11 mouse cellular contexts compared by ENCODE assay signal in genomic region chr17:5083497-5083896, GRCm38 (mm10).
DNase-seq lines count a peak whose midpoint lies in the region; ATAC-seq and TF ChIP-seq lines count a peak whose summit lies in the region.
"Had no signal": no experiment of that assay in that cellular context is flagged by ENCODE, and none has a peak within 500 bp of the region (broad histone marks: within the 10 kb centered on the region; RNA-seq: fewer than 3 reads in every experiment).

No protein-coding gene starts in this region.

- H3K4me1 ChIP-seq in forebrain, embryonic 13.5 days: peaks cover 74% of the 10 kb centered on the region
- peaks cover 2% of the 10 kb centered on the region; the same call in 1 of the 2 replicates for H3K4me1 ChIP-seq in forebrain, embryonic 11.5 days (replicated peaks; ENCODE audit: control insufficient read depth, insufficient read depth, low read length)
- peaks cover 46% of the 10 kb centered on the region for H3K4me1 ChIP-seq in liver, postnatal 0 days (ENCODE audit: insufficient read depth)
- H3K4me1 ChIP-seq in liver, embryonic 11.5 days (replicated peaks; ENCODE audit: control insufficient read depth, insufficient read depth, low read length): peaks cover 54% of the 10 kb centered on the region
- H3K4me1 ChIP-seq in forebrain, embryonic 14.5 days (ENCODE audit: control insufficient read depth, insufficient read depth, low read length): peaks cover 39% of the 10 kb centered on the region
- peaks cover 61% of the 10 kb centered on the region for H3K4me1 ChIP-seq in neural tube, embryonic 14.5 days (ENCODE audit: control insufficient read depth, insufficient read depth, low read length)

- WGBS in forebrain, embryonic 13.5 days: 77% methylated on average over 3 of the region's 3 CpGs
- 87% methylated on average over 3 of the region's 3 CpGs for WGBS in forebrain, embryonic 11.5 days
- WGBS in liver, postnatal 0 days (ENCODE audit: insufficient replicate concordance): 76% methylated on average over 3 of the region's 3 CpGs
- WGBS in liver, embryonic 11.5 days: 77% methylated on average over 3 of the region's 3 CpGs
- WGBS in forebrain, embryonic 14.5 days: 77% methylated on average over 3 of the region's 3 CpGs
- 71% methylated on average over 3 of the region's 3 CpGs for WGBS in neural tube, embryonic 14.5 days

- TF ChIP-seq CTCF in liver, postnatal 0 days (IDR thresholded peaks at IDR 0.05; ENCODE audit: low read depth): no peak

- no peak for DNase-seq in forebrain, embryonic 11.5 days (ENCODE audit: low spot score)
- no peak for DNase-seq in liver, postnatal 0 days
- no peak for DNase-seq in liver, embryonic 11.5 days (ENCODE audit: low spot score)
- DNase-seq in forebrain, embryonic 14.5 days (ENCODE audit: low spot score): peak; percentile 57
- DNase-seq in heart, postnatal 4 days: no peak

- H3K36me3 ChIP-seq in forebrain, embryonic 13.5 days (ENCODE audit: poor library complexity, severe bottlenecking): no peaks in the 10 kb centered on the region
- H3K36me3 ChIP-seq in forebrain, embryonic 11.5 days (ENCODE audit: control insufficient read depth, insufficient read depth, low read length): no peaks in the 10 kb centered on the region
- no peaks in the 10 kb centered on the region for H3K36me3 ChIP-seq in liver, postnatal 0 days (replicated peaks; ENCODE audit: insufficient read depth, low read length)
- H3K36me3 ChIP-seq in liver, embryonic 11.5 days (ENCODE audit: control insufficient read depth, insufficient read depth, low read length): no peaks in the 10 kb centered on the region
- no peaks in the 10 kb centered on the region for H3K36me3 ChIP-seq in forebrain, embryonic 14.5 days (ENCODE audit: control insufficient read depth, insufficient read depth, low read length)
- H3K36me3 ChIP-seq in neural tube, embryonic 14.5 days (ENCODE audit: control insufficient read depth, insufficient read depth, low read length): no peaks in the 10 kb centered on the region

- H3K27ac ChIP-seq in forebrain, embryonic 13.5 days: peak overlapping the region; percentile 86
- no peak overlapping the region for H3K27ac ChIP-seq in forebrain, embryonic 11.5 days (ENCODE audit: low read depth, low read length)
- peak overlapping the region; percentile 46; the same call in 1 of the 2 replicates for H3K27ac ChIP-seq in liver, postnatal 0 days (ENCODE audit: low read depth)
- H3K27ac ChIP-seq in liver, embryonic 11.5 days (ENCODE audit: low read depth, low read length): no peak overlapping the region
- H3K27ac ChIP-seq in forebrain, embryonic 14.5 days (ENCODE audit: low read depth, low read length): peak overlapping the region; percentile 82
- H3K27ac ChIP-seq in neural tube, embryonic 14.5 days (ENCODE audit: low read depth, low read length): 0 out of 2 replicates have a peak overlapping the region, but pooled peaks have one; percentile 10
- H3K27ac ChIP-seq: kidney, postnatal 0 days had no signal

- no peak overlapping the region for H3K4me2 ChIP-seq in forebrain, embryonic 13.5 days
- no peak overlapping the region for H3K4me2 ChIP-seq in forebrain, embryonic 11.5 days (ENCODE audit: low read depth, low read length, severe bottlenecking)
- no peak overlapping the region for H3K4me2 ChIP-seq in liver, postnatal 0 days (ENCODE audit: low read depth, low read length)
- no peak overlapping the region for H3K4me2 ChIP-seq in liver, embryonic 11.5 days
- no peak overlapping the region for H3K4me2 ChIP-seq in forebrain, embryonic 14.5 days (ENCODE audit: low read length)
- no peak overlapping the region for H3K4me2 ChIP-seq in neural tube, embryonic 14.5 days (ENCODE audit: low read depth, low read length)

- TF ChIP-seq EP300 in liver, postnatal 0 days (IDR thresholded peaks at IDR 0.05; ENCODE audit: low read depth): no peak

- H3K4me3 ChIP-seq in forebrain, embryonic 13.5 days: no peak overlapping the region
- no peak overlapping the region for H3K4me3 ChIP-seq in forebrain, embryonic 11.5 days (ENCODE audit: low read depth, low read length)
- no peak overlapping the region for H3K4me3 ChIP-seq in liver, postnatal 0 days (ENCODE audit: low read depth, low read length)
- H3K4me3 ChIP-seq in liver, embryonic 11.5 days (ENCODE audit: low read depth, low read length): no peak overlapping the region
- no peak overlapping the region for H3K4me3 ChIP-seq in forebrain, embryonic 14.5 days (ENCODE audit: low read depth, low read length)
- H3K4me3 ChIP-seq in neural tube, embryonic 14.5 days (ENCODE audit: low read depth, low read length): no peak overlapping the region
- H3K4me3 ChIP-seq: erythroblast, embryonic 14.5 days had no signal

- H3K9me3 ChIP-seq in forebrain, embryonic 13.5 days (replicated peaks): no peaks in the 10 kb centered on the region
- no peaks in the 10 kb centered on the region for H3K9me3 ChIP-seq in forebrain, embryonic 11.5 days (ENCODE audit: control insufficient read depth, low read length)
- H3K9me3 ChIP-seq in liver, postnatal 0 days (ENCODE audit: low read length): no peaks in the 10 kb centered on the region
- H3K9me3 ChIP-seq in liver, embryonic 11.5 days (ENCODE audit: control insufficient read depth, low read length): no peaks in the 10 kb centered on the region
- H3K9me3 ChIP-seq in forebrain, embryonic 14.5 days (replicated peaks; ENCODE audit: control insufficient read depth, low read length): no peaks in the 10 kb centered on the region
- H3K9me3 ChIP-seq in neural tube, embryonic 14.5 days (ENCODE audit: control insufficient read depth, low read length): no peaks in the 10 kb centered on the region

- ATAC-seq in forebrain, embryonic 13.5 days: no peak
- no peak for ATAC-seq in forebrain, embryonic 11.5 days (replicated peaks; ENCODE audit: low FRiP score)
- no peak for ATAC-seq in liver, postnatal 0 days
- no peak for ATAC-seq in liver, embryonic 11.5 days (replicated peaks; ENCODE audit: low FRiP score)
- ATAC-seq in forebrain, embryonic 14.5 days: 0 out of 2 replicates have a peak, but pooled peaks have one; percentile 25
- ATAC-seq in neural tube, embryonic 14.5 days (ENCODE audit: low read depth): no peak
- no peak for ATAC-seq in frontal cortex, adult (ENCODE audit: low TSS enrichment)
- ATAC-seq: inflammation-experienced regulatory T-cells, adult 6 months had no signal

- no peaks in the 10 kb centered on the region for H3K27me3 ChIP-seq in forebrain, embryonic 13.5 days
- no peaks in the 10 kb centered on the region for H3K27me3 ChIP-seq in forebrain, embryonic 11.5 days (ENCODE audit: control insufficient read depth, insufficient read depth, low read length)
- no peaks in the 10 kb centered on the region for H3K27me3 ChIP-seq in liver, postnatal 0 days (ENCODE audit: insufficient read depth, low read length)
- no peaks in the 10 kb centered on the region for H3K27me3 ChIP-seq in liver, embryonic 11.5 days (replicated peaks; ENCODE audit: control insufficient read depth, insufficient read depth, low read length)
- no peaks in the 10 kb centered on the region for H3K27me3 ChIP-seq in forebrain, embryonic 14.5 days (replicated peaks; ENCODE audit: control insufficient read depth, insufficient read depth, low read length)
- no peaks in the 10 kb centered on the region for H3K27me3 ChIP-seq in neural tube, embryonic 14.5 days (ENCODE audit: control insufficient read depth, insufficient read depth, low read length)

- H3K9ac ChIP-seq in forebrain, embryonic 13.5 days: no peak overlapping the region
- no peak overlapping the region for H3K9ac ChIP-seq in forebrain, embryonic 11.5 days (ENCODE audit: low read length)
- H3K9ac ChIP-seq in liver, postnatal 0 days (replicated peaks): no peak overlapping the region
- H3K9ac ChIP-seq in liver, embryonic 11.5 days (ENCODE audit: low read depth, low read length): no peak overlapping the region
- no peak overlapping the region for H3K9ac ChIP-seq in forebrain, embryonic 14.5 days (ENCODE audit: low read length)
- H3K9ac ChIP-seq in neural tube, embryonic 14.5 days (replicated peaks; ENCODE audit: low read depth, low read length): no peak overlapping the region

Comparison
In these comparisons a context has a peak if more than half of its experiments do, and no peak if none do; other contexts are left out.
1. H3K27ac ChIP-seq: peak in forebrain, embryonic 13.5 days (single experiment), liver, postnatal 0 days (single experiment), forebrain, embryonic 14.5 days (single experiment) and neural tube, embryonic 14.5 days (single experiment); none in forebrain, embryonic 11.5 days (single experiment) and liver, embryonic 11.5 days (single experiment).